Mouse (Mus musculus): Measurements from ENCODE around the gene Hs2st1.

Gene Hs2st1

GRCm38 (mm10) chr3:144570047-144570815, at the start of gene Hs2st1, which contains the start of gene Selenof:
TSS of gene Hs2st1 (minus strand) at chr3:144570181.
TSS of gene Selenof (plus strand) at chr3:144570304.
- peak; percentile 94 to 98 for DNase-seq

DNA sequence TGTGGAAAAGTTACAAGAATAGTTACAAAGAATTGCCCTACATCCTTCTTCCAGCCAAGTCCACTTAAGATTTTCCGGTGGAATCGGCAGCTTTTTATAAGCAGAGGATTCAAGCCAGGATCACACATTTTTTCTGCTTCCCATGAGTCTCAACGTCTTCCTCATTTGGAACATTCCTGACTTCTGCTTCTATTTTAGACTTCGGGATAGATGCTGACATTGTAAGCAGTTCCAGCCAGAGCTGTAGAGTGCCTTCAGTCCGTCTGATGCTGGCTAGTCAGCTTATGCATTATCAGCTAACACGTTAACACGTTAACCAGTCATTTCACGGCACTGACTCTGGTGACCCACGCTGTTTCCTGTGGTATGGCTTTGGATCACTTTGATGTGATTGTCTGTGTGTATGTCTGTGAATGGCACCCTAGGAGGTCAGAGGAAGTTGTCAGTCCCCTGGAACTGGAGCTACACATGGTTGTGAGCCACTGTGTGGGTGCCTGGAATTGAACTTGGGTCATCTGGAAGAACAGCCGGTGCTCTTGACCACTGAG, 47.7 kb upstream of the Hs2st1 start:
- no peak for DNase-seq

- peak; percentile 73 to 74 for DNase-seq
Measured at GRCm38 (mm10) chr3:144616654-144617425, 46.9 kb upstream of the Hs2st1 start.

DNA sequence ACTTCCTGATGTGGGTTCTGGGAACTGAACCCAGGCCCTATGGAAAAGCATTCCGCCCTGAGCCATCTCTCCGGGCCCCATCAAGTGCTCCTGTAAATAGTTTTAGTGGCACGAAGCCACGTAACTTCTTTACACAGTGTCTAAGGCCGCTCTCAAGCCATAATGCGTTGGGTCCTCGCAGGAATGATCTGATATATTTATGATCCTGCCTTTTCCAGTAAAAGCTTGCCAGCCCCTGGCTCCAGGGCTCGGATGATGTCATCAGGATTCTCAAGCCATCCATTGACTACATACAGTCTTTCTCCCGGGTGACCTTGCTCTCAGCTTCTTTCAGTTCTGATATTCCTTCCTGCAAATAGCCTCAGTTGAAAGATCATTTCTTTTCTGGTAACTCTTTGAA, 45.5 kb upstream of the Hs2st1 start:
- no peak for DNase-seq

DNA sequence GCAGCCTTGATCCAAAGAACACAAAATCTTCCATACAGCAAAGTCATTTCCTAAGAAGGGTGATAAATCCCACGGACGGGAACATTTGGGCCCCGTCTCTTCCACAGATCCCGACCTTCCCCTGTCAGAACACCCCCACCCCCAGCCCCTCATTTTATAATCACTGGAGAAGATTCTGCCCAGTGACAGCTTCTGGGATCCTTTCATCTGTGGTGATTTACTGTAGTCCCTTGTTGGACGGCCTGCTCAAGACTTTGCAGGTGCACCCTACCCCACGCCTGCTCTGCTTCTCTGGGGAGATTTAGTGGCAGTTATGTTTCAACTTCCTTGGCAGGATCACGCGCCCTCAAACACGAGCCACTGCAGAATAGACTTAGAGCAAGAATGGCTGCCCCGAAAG, 44.7 kb upstream of the Hs2st1 start:
- DNase-seq = no peak

GRCm38 (mm10) chr3:144614277-144614676, 44.3 kb upstream of the Hs2st1 start:
- no peak for DNase-seq

- no peak for DNase-seq
Measured at GRCm38 (mm10) chr3:144612382-144612781, 42.4 kb upstream of the Hs2st1 start.

GRCm38 (mm10) chr3:144611626-144612271, 41.8 kb upstream of the Hs2st1 start:
- DNase-seq = no peak

DNA sequence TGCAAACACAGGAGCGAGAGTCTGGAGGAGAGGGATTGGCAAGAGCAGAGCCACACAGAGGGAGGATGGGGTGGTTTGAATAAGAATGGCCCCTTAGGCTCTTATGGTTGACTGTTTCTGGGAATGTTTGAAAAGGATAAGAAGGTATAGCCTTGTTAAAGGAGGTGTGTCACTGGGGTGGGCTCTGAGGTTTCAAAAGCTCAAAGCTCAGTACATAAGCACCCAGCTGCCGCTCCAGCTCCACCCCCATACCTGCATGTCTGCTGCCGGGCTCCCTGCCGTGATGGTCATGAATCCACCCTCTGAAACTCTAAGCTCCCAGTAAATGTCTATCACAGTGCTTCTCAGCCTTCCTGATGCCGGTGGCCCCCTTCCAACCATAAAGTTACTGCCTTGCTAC, 40.8 kb upstream of the Hs2st1 start:
- no peak for DNase-seq

GRCm38 (mm10) chr3:144608090-144608489, 38.1 kb upstream of the Hs2st1 start:
- no peak for DNase-seq

GRCm38 (mm10) chr3:144606449-144606848, 36.5 kb upstream of the Hs2st1 start:
- no peak for DNase-seq

- peak in 1 of 2 experiments; percentile 24 for DNase-seq
Measured at GRCm38 (mm10) chr3:144605811-144606210, 35.8 kb upstream of the Hs2st1 start.

GRCm38 (mm10) chr3:144604205-144604604, 34.2 kb upstream of the Hs2st1 start:
- no peak for DNase-seq

DNA sequence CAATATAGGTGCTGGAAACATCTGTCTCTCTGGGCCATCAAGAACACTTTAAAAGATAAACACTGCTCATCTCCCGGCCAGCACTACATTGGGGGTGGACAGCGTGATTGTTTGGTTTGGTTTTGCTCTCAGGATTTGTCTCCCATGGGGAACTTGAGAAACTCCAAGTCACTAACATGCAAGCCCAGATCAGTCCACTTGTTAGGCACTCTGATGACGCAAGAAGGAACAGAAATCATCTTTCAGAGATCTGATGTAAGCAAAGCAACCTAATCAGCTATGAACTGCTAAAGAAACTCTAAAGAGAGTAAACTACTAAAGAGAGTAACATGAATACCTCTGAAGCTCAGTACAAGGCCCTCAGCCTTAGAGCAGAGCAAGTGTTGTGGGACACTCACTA, 33.6 kb upstream of the Hs2st1 start:
- no peak for DNase-seq

GRCm38 (mm10) chr3:144602819-144603218, 32.8 kb upstream of the Hs2st1 start:
- no peak for DNase-seq

DNA sequence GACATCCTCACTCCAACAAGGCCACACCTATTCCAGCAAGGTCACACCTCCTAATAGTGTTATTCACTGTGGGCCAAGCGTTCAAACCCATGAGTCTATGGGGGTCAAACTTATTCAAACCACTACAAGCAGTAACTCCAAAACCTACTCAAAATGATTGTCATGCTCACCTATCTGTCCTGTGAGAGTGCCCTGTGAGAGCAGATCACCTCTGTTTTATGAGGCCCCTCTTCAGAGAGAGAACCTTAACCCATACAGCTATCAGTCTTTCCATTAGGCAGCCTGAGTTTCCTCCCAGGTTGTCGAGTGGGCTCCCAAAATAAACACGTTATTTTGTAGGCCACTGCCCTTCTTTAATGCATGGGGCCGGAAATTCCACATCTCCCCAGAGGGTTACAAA, 32.4 kb upstream of the Hs2st1 start:
- no peak for DNase-seq

DNA sequence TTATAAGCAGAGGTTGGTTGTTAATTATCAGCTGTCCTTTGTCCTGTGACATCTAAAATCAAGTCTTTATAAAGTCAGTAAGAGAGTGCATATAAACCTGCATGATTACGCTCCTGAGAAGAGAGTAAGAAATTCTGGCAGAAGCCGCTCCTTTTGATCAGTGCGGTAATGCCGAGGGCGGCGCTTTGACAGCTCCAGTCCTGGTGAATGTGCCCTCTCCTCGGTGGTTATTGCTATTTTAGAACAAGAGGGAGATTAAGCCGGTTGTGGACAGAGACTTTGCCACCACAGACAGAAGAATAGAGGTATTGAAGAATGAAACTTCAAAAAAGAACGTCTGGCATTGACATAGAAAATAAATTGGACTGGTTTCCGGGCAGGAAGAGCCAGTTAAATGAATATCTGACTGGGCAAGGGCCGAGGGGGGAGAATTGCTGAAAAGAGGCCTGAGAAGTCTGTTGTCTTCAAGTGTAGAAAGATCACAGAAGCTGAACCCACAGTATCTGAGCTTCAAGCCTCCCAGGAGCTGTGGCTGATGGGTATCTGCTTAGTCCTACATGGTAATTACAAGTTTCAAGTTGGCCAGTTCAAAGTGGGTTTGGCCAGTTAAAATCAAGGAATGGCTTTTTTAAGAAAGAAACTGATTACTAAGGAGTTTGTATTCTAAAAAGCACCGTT, 27.9 kb upstream of the Hs2st1 start:
- DNase-seq = no peak

DNA sequence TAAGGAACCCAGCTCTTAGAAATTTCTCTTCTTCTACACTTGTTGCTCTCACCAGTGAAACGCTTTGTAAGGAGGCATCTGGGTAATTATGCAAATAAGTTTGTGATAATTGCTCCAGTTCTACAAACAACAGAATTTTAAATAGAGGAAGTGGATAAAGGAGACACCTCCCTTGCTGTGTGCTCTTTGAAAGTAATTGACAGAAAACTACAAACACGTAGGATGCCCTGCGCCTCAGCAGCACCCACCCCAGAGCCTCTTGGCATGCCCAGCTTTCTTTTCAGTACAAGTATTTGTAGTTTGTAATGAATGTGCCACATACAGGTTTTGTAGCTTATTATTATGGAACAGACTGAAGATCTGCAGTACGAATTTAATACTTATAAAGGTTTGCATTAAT, 27.1 kb upstream of the Hs2st1 start:
- no peak for DNase-seq

DNA sequence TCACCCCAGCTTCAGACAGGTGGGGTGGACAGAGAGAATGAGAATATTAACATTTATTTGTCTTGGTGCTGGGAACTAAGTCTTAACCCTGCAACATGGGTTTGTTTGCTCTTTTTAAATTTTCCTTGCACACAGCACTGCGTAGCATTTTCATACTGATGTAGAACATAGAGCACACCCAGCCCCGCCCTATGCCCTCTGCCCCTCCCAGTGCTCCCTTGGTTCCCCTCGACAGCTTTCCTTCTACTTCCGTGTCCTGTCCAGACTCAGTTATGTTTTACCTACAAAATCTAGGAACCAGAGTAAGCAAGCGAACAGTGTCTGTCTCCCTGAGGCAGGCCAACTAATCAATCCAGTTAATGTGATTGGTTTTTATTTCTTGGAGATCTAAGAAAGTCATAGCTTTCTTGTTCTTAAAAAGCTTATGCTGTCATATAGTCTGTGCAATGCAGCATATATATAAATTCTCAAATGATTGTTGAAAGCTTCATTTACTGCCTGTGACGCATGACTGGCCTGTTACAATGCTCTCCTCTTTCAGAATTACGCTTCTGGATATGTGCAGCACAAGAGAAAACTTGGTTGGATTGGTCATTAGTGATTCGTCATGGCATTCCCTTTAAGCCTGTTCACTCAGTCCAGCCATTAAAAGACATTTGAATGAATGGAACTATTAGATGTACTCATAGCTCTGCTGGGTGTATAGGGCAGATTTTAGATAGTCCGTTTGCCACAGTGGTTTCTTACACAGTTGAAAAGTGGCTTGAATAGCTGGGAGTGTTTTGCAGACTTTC, 23.2 kb upstream of the Hs2st1 start:
- DNase-seq = no peak

- DNase-seq = no peak
Measured at GRCm38 (mm10) chr3:144589189-144589890, 19.4 kb upstream of the Hs2st1 start.

DNA sequence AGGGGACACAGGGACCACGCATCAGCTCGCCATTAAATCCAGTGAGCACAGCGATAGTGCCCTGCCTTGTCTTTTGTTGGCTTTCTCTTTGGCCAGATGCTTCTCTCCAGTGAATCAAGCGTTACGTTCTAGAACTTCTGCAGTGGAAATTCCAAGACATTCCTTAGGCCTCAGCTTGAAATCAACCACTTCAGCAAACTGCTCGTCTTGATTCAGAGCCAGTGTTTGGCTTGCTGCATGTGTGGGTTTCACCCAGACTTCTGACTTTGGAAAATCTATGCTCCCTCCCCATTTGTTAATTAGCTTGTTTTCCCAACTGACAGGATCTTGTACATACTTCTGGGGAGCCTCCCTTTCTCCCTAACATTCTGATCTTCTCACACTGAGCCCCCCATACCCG, 16.8 kb upstream of the Hs2st1 start:
- no peak for DNase-seq
